Mouse (Mus musculus) MEL (cell line): ENCODE measurements around the gene Selenoo.

Experiments used
- CHD2 ChIP-seq: IDR thresholded peaks from 2 replicates; pipeline ENCODE4 v1.6.1; 2011; ENCODE audit warnings: low read length, improper control_type of control experiment
- CTCF ChIP-seq, 3 experiments: IDR thresholded peaks in 2 of 3; conservative IDR thresholded peaks in 1 of 3; 2 replicates each; pipeline ENCODE4 v1.5.1; 2011 to 2012; ENCODE audit warnings: low read length in 3 of 3, low read depth in 2 of 3, mild to moderate bottlenecking in 2 of 3, improper control_type of control experiment in 1 of 3, inconsistent platforms in 1 of 3, mixed read lengths in 1 of 3, moderate library complexity in 1 of 3; ENCODE audit not compliant: control insufficient read depth in 1 of 3, insufficient read depth in 1 of 3, poor library complexity in 1 of 3, severe bottlenecking in 1 of 3
- GATA1 ChIP-seq: IDR thresholded peaks from 2 replicates; pipeline ENCODE4 v1.6.1; 2011; ENCODE audit warnings: low read depth, low read length, improper control_type of control experiment
- POLR2A ChIP-seq, 2 experiments: IDR thresholded peaks; 2 replicates each; pipeline ENCODE4 v1.6.1; 2011 to 2012; ENCODE audit warnings: low read length in 2 of 2, mild to moderate bottlenecking in 2 of 2, control low read depth in 1 of 2, improper control_type of control experiment in 1 of 2, low read depth in 1 of 2, moderate library complexity in 1 of 2; ENCODE audit not compliant: control insufficient read depth in 1 of 2, insufficient read depth in 1 of 2, poor library complexity in 1 of 2

DNA sequence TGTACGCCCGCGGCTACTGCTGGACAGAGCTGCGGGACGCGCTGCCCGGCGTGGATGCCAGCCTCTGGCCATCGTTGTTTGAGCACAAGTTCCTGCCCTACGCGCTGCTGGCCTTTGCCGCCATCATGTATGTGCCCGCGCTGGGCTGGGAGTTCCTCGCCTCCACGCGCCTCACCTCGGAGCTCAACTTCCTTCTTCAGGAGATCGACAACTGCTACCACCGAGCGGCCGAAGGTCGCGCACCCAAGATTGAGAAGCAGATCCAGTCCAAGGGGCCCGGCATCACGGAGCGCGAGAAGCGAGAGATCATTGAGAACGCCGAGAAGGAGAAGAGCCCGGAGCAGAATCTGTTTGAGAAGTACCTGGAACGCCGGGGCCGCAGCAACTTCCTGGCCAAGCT is 21.3 kb upstream of the Selenoo start:
- no peak for TF ChIP-seq CTCF (IDR thresholded peaks at IDR 0.05 in 2 of 3, conservative IDR thresholded peaks at IDR 0.05 in 1 of 3; ENCODE audit: control insufficient read depth in 1 of 3, insufficient read depth in 1 of 3, low read depth in 2 of 3, low read length in 3 of 3, poor library complexity in 1 of 3, severe bottlenecking in 1 of 3)
- TF ChIP-seq POLR2A (IDR thresholded peaks at IDR 0.05; ENCODE audit: control insufficient read depth in 1 of 2, insufficient read depth in 1 of 2, low read depth in 1 of 2, low read length in 2 of 2, poor library complexity in 1 of 2): no peak
- no peak for TF ChIP-seq CHD2
- no peak for TF ChIP-seq GATA1
